Comparison of ENCODE assay signal across 8 mouse cellular contexts in genomic region chr13:113864893-113865292, GRCm38 (mm10).
DNase-seq lines count a peak whose midpoint lies in the region; ATAC-seq and TF ChIP-seq lines count a peak whose summit lies in the region.

No protein-coding gene starts in this region.

- H3K9me3 ChIP-seq in intestine, embryonic 14.5 days (ENCODE audit: control insufficient read depth, low read length) = no peaks in the 10 kb centered on the region
- H3K9me3 ChIP-seq in intestine, embryonic 16.5 days (ENCODE audit: control insufficient read depth, low read length) = no peaks in the 10 kb centered on the region
- H3K9me3 ChIP-seq in forebrain, embryonic 14.5 days (replicated peaks; ENCODE audit: control insufficient read depth, low read length) = no peaks in the 10 kb centered on the region
- H3K9me3 ChIP-seq in limb, embryonic 11.5 days (ENCODE audit: control insufficient read depth, low read length) = no peaks in the 10 kb centered on the region
- no peaks in the 10 kb centered on the region for H3K9me3 ChIP-seq in midbrain, embryonic 16.5 days (replicated peaks; ENCODE audit: control insufficient read depth, low read length, poor library complexity, severe bottlenecking)

- DNase-seq in intestine, embryonic 14.5 days (ENCODE audit: low spot score) = peak; percentile 78
- DNase-seq in forebrain, embryonic 14.5 days (ENCODE audit: low spot score) = peak; percentile 79
- DNase-seq in induced T-regulatory cell, adult 2 months (ENCODE audit: low read depth) = peak; percentile 80
- peak; percentile 89 for DNase-seq in limb, embryonic 11.5 days (ENCODE audit: low spot score)
- DNase-seq in thymus, postnatal 0 days (ENCODE audit: low spot score) = peak; percentile 68

- WGBS in intestine, embryonic 14.5 days = 78% methylated on average over 1 of the region's 1 CpGs
- 80% methylated on average over 1 of the region's 1 CpGs for WGBS in intestine, embryonic 16.5 days
- WGBS in forebrain, embryonic 14.5 days = 45% methylated on average over 1 of the region's 1 CpGs
- WGBS in limb, embryonic 11.5 days = 46% methylated on average over 1 of the region's 1 CpGs
- WGBS in midbrain, embryonic 16.5 days = 57% methylated on average over 1 of the region's 1 CpGs

- no peak overlapping the region for H3K27ac ChIP-seq in intestine, embryonic 14.5 days (ENCODE audit: low read depth)
- no peak overlapping the region for H3K27ac ChIP-seq in intestine, embryonic 16.5 days (ENCODE audit: low read length)
- no peak overlapping the region for H3K27ac ChIP-seq in bone marrow macrophage, adult 2 months (ENCODE audit: insufficient read depth, low read depth, low read length)
- H3K27ac ChIP-seq in forebrain, embryonic 14.5 days (ENCODE audit: low read depth, low read length) = no peak overlapping the region
- no peak overlapping the region for H3K27ac ChIP-seq in limb, embryonic 11.5 days (replicated peaks; ENCODE audit: low read depth, low read length)
- H3K27ac ChIP-seq in midbrain, embryonic 16.5 days (ENCODE audit: low read length) = no peak overlapping the region

- no peak overlapping the region for H3K9ac ChIP-seq in intestine, embryonic 14.5 days (ENCODE audit: low read length)
- H3K9ac ChIP-seq in intestine, embryonic 16.5 days (ENCODE audit: low read depth, low read length) = no peak overlapping the region
- H3K9ac ChIP-seq in forebrain, embryonic 14.5 days (ENCODE audit: low read length) = no peak overlapping the region
- no peak overlapping the region for H3K9ac ChIP-seq in limb, embryonic 11.5 days (ENCODE audit: low read length)
- no peak overlapping the region for H3K9ac ChIP-seq in midbrain, embryonic 16.5 days (ENCODE audit: low read depth, low read length)

- ATAC-seq in intestine, embryonic 14.5 days (replicated peaks; ENCODE audit: low FRiP score, low TSS enrichment, low read depth) = peak; percentile 30
- no peak for ATAC-seq in intestine, embryonic 16.5 days
- peak; percentile 67 for ATAC-seq in forebrain, embryonic 14.5 days
- ATAC-seq in limb, embryonic 11.5 days (ENCODE audit: insufficient number of reproducible peaks, low FRiP score, low TSS enrichment, low read depth) = no peak
- peak; percentile 43; the same call in 1 of the 2 replicates for ATAC-seq in midbrain, embryonic 16.5 days

- H3K4me3 ChIP-seq in intestine, embryonic 14.5 days (ENCODE audit: low read depth, low read length) = no peak overlapping the region
- no peak overlapping the region for H3K4me3 ChIP-seq in intestine, embryonic 16.5 days (ENCODE audit: low read length)
- no peak overlapping the region for H3K4me3 ChIP-seq in bone marrow macrophage, adult 2 months (ENCODE audit: insufficient read depth, low read length)
- H3K4me3 ChIP-seq in forebrain, embryonic 14.5 days (ENCODE audit: low read depth, low read length) = no peak overlapping the region
- H3K4me3 ChIP-seq in limb, embryonic 11.5 days (ENCODE audit: low read depth, low read length) = no peak overlapping the region
- no peak overlapping the region for H3K4me3 ChIP-seq in midbrain, embryonic 16.5 days (ENCODE audit: low read depth, low read length)

- no peak overlapping the region for H3K4me2 ChIP-seq in intestine, embryonic 14.5 days (ENCODE audit: low read length)
- H3K4me2 ChIP-seq in intestine, embryonic 16.5 days (ENCODE audit: low read depth, low read length) = no peak overlapping the region
- no peak overlapping the region for H3K4me2 ChIP-seq in forebrain, embryonic 14.5 days (ENCODE audit: low read length)
- H3K4me2 ChIP-seq in limb, embryonic 11.5 days (ENCODE audit: low read depth, severe bottlenecking) = no peak overlapping the region
- H3K4me2 ChIP-seq in midbrain, embryonic 16.5 days (ENCODE audit: low read length) = no peak overlapping the region

- no peak for TF ChIP-seq POLR2A in bone marrow macrophage, adult 2 months (IDR thresholded peaks at IDR 0.05; ENCODE audit: borderline replicate concordance, low read depth, low read length)

- no peaks in the 10 kb centered on the region for H3K4me1 ChIP-seq in intestine, embryonic 14.5 days (replicated peaks; ENCODE audit: control insufficient read depth, insufficient read depth, low read length)
- H3K4me1 ChIP-seq in intestine, embryonic 16.5 days (ENCODE audit: control insufficient read depth, insufficient read depth, low read length) = no peaks in the 10 kb centered on the region
- H3K4me1 ChIP-seq in bone marrow macrophage, adult 2 months (ENCODE audit: control insufficient read depth, insufficient read depth, low read length) = peaks cover 5% of the 10 kb centered on the region; the same call in 1 of the 2 replicates
- H3K4me1 ChIP-seq in forebrain, embryonic 14.5 days (ENCODE audit: control insufficient read depth, insufficient read depth, low read length) = peaks cover 6% of the 10 kb centered on the region; the same call in 1 of the 2 replicates
- H3K4me1 ChIP-seq in limb, embryonic 11.5 days (ENCODE audit: control insufficient read depth, insufficient read depth, low read length) = peaks cover 4% of the 10 kb centered on the region
- H3K4me1 ChIP-seq in midbrain, embryonic 16.5 days (ENCODE audit: control insufficient read depth, insufficient read depth, low read length) = no peaks in the 10 kb centered on the region

- TF ChIP-seq CTCF in bone marrow macrophage, adult 2 months (IDR thresholded peaks at IDR 0.05; ENCODE audit: low read depth, low read length) = peak; percentile 71

- H3K36me3 ChIP-seq in intestine, embryonic 14.5 days (ENCODE audit: control insufficient read depth, insufficient read depth, low read length) = no peaks in the 10 kb centered on the region
- H3K36me3 ChIP-seq in intestine, embryonic 16.5 days (ENCODE audit: control insufficient read depth, insufficient read depth, low read length) = no peaks in the 10 kb centered on the region
- H3K36me3 ChIP-seq in forebrain, embryonic 14.5 days (ENCODE audit: control insufficient read depth, insufficient read depth, low read length) = no peaks in the 10 kb centered on the region
- H3K36me3 ChIP-seq in limb, embryonic 11.5 days (ENCODE audit: control insufficient read depth, insufficient read depth, low read length) = no peaks in the 10 kb centered on the region
- no peaks in the 10 kb centered on the region for H3K36me3 ChIP-seq in midbrain, embryonic 16.5 days (ENCODE audit: control insufficient read depth, insufficient read depth, low read length)

- H3K27me3 ChIP-seq in intestine, embryonic 14.5 days (replicated peaks; ENCODE audit: control insufficient read depth, insufficient read depth, low read length) = no peaks in the 10 kb centered on the region
- no peaks in the 10 kb centered on the region for H3K27me3 ChIP-seq in intestine, embryonic 16.5 days (replicated peaks; ENCODE audit: control insufficient read depth, insufficient read depth, low read length)
- no peaks in the 10 kb centered on the region for H3K27me3 ChIP-seq in forebrain, embryonic 14.5 days (replicated peaks; ENCODE audit: control insufficient read depth, insufficient read depth, low read length)
- H3K27me3 ChIP-seq in limb, embryonic 11.5 days (ENCODE audit: control insufficient read depth, insufficient read depth, low read length) = no peaks in the 10 kb centered on the region
- H3K27me3 ChIP-seq in midbrain, embryonic 16.5 days (ENCODE audit: control insufficient read depth, insufficient read depth, low read depth, low read length) = no peaks in the 10 kb centered on the region

Comparison
In these comparisons a context has a peak if more than half of its experiments do, and no peak if none do; other contexts are left out.
1. ATAC-seq: peak in intestine, embryonic 14.5 days (single experiment), forebrain, embryonic 14.5 days (single experiment) and midbrain, embryonic 16.5 days (single experiment); none in intestine, embryonic 16.5 days (single experiment) and limb, embryonic 11.5 days (single experiment).
2. Peak in every context shown above with its lines, with median percentiles within 50 percentile points of each other: DNase-seq.